Mouse (Mus musculus) neutrophil, adult 5-6 weeks (primary cell): ENCODE data around the gene Tmprss3. TPM values are rescaled to one million over a fixed set of nuclear protein-coding genes. Genes with fewer than 3 reads are reported as not detected.

Source experiments
- ATAC-seq: fragments of 151-379, 151-347 bp; 2 replicates; pipeline ENCODE4 v1.8.0; 2017; ENCODE audit warnings: mild to moderate bottlenecking, moderate TSS enrichment; ENCODE audit not compliant: insufficient number of reproducible peaks, poor library complexity, low FRiP score, severe bottlenecking; ENCODE audit errors: extremely low read depth
- total RNA-seq: library from RNA; stranded (forward); fragments of 200-1000 nt; gene quantifications from 2 replicates; pipeline ENCODE4 v1.2.3, GENCODE M21; 2017

Tmprss3 gene
- total RNA-seq, 1 experiment from 2014 or later: 0.23 TPM

GRCm38 (mm10) chr17:31145998-31146397, 52.8 kb downstream of the Tmprss3 start:
- no peak for ATAC-seq

- no peak for ATAC-seq
These were observed 54.4 kb downstream of the Tmprss3 start, which contains the start of gene Tff2 for GRCm38 (mm10) chr17:31144040-31145037. Gene Tff2 (minus strand): TSS chr17:31144282.

GRCm38 (mm10) chr17:31142116-31142515, 56.7 kb downstream of the Tmprss3 start:
- ATAC-seq: no peak

GRCm38 (mm10) chr17:31138398-31138797, 60.4 kb downstream of the Tmprss3 start:
- ATAC-seq: peak; percentile 53; the same call in 1 of the 2 replicates

GRCm38 (mm10) chr17:31136821-31137220, 62.0 kb downstream of the Tmprss3 start:
- ATAC-seq: no peak

GRCm38 (mm10) chr17:31136291-31136690, 62.5 kb downstream of the Tmprss3 start:
- ATAC-seq: no peak

- ATAC-seq: no peak
These were observed 63.9 kb downstream of the Tmprss3 start for GRCm38 (mm10) chr17:31134913-31135312.

GRCm38 (mm10) chr17:31133776-31134175, 65.0 kb downstream of the Tmprss3 start:
- ATAC-seq: no peak

GRCm38 (mm10) chr17:31131269-31131821, 67.4 kb downstream of the Tmprss3 start:
- ATAC-seq: no peak

- ATAC-seq: no peak
These were observed 69.3 kb downstream of the Tmprss3 start, which contains the start of gene Tff3 for GRCm38 (mm10) chr17:31129452-31129851. Gene Tff3 (minus strand): TSS chr17:31129646.

Other genes starting within 250 kb of the Tmprss3 start
- gene Umodl1, start 244.3 kb downstream of the Tmprss3 start, total RNA-seq: not detected in 2 replicates
- 80.2 and 90.7 TPM in 2 replicates for gene Abcg1, start 141.3 kb downstream of the Tmprss3 start, total RNA-seq
- not detected in 2 replicates for gene Tff3, start 69.3 kb downstream of the Tmprss3 start, total RNA-seq
- not detected in 2 replicates for gene Tff2, start 54.7 kb downstream of the Tmprss3 start, total RNA-seq
- gene Tff1, start 33.7 kb downstream of the Tmprss3 start, total RNA-seq: not detected in 2 replicates
- gene Ubash3a, start 8.9 kb upstream of the Tmprss3 start, total RNA-seq: 4.3 and 4.8 TPM in 2 replicates
- 1.4 TPM in 2 replicates for gene Rsph1, start 78.4 kb upstream of the Tmprss3 start, total RNA-seq
- 19.5 and 19.6 TPM in 2 replicates for gene Slc37a1, start 87.8 kb upstream of the Tmprss3 start, total RNA-seq
- 1.2 TPM in 1 of 2 replicates, not detected in the other for gene Pde9a, start 187.2 kb upstream of the Tmprss3 start, total RNA-seq